10 mouse cellular contexts compared by ENCODE assay signal in genomic region chr7:80200588-80200945, GRCm38 (mm10). TPM values are rescaled to one million over a fixed set of nuclear protein-coding genes. Genes with fewer than 3 reads are reported as not detected.
DNase-seq lines count a peak whose midpoint lies in the region; ATAC-seq and TF ChIP-seq lines count a peak whose summit lies in the region.
"Had no signal": no experiment of that assay in that cellular context is flagged by ENCODE, and none has a peak within 500 bp of the region (broad histone marks: within the 10 kb centered on the region; RNA-seq: fewer than 3 reads in every experiment).

No protein-coding gene starts in this region.

- no peak overlapping the region for H3K27ac ChIP-seq in hindbrain, embryonic 13.5 days
- no peak overlapping the region for H3K27ac ChIP-seq in hindbrain, embryonic 10.5 days
- no peak overlapping the region for H3K27ac ChIP-seq in intestine, postnatal 0 days (ENCODE audit: low read depth, low read length)
- no peak overlapping the region for H3K27ac ChIP-seq in midbrain, embryonic 15.5 days

- H3K36me3 ChIP-seq in hindbrain, embryonic 13.5 days, result no peaks in the 10 kb centered on the region
- peaks cover 24% of the 10 kb centered on the region for H3K36me3 ChIP-seq in hindbrain, embryonic 10.5 days
- peaks cover 56% of the 10 kb centered on the region for H3K36me3 ChIP-seq in G1E (replicated peaks)
- peaks cover 17% of the 10 kb centered on the region; the same call in 1 of the 2 replicates for H3K36me3 ChIP-seq in intestine, postnatal 0 days (ENCODE audit: control insufficient read depth, insufficient read depth)
- no peaks in the 10 kb centered on the region for H3K36me3 ChIP-seq in midbrain, embryonic 15.5 days (replicated peaks)

- DNase-seq in hindbrain, embryonic 10.5 days (ENCODE audit: low spot score), result no peak
- DNase-seq in G1E (ENCODE audit: low spot score), result no peak
- DNase-seq in gastrocnemius, postnatal 36 days, result no peak
- no peak for DNase-seq in spleen, adult 12 weeks (ENCODE audit: low spot score)
- DNase-seq in left cerebral cortex, postnatal 10 days (ENCODE audit: extremely low spot score in 1 of 2, low spot score in 2 of 2), result no peak
- DNase-seq: heart, postnatal 10 days; lung, adult 2 months had no signal

- WGBS in hindbrain, embryonic 13.5 days, result 85% methylated on average over 6 of the region's 6 CpGs
- 87% methylated on average over 6 of the region's 6 CpGs for WGBS in hindbrain, embryonic 10.5 days
- 84% methylated on average over 6 of the region's 6 CpGs for WGBS in intestine, postnatal 0 days
- 92% methylated on average over 6 of the region's 6 CpGs for WGBS in midbrain, embryonic 15.5 days

- ATAC-seq in hindbrain, embryonic 13.5 days (ENCODE audit: low FRiP score), result no peak
- ATAC-seq in G1E (ENCODE audit: extremely low read depth, insufficient number of reproducible peaks, low FRiP score, poor library complexity, severe bottlenecking), result no peak
- no peak for ATAC-seq in intestine, postnatal 0 days
- ATAC-seq in midbrain, embryonic 15.5 days (replicated peaks), result no peak

- no peak overlapping the region for H3K4me3 ChIP-seq in hindbrain, embryonic 13.5 days
- H3K4me3 ChIP-seq in hindbrain, embryonic 10.5 days, result no peak overlapping the region
- H3K4me3 ChIP-seq in G1E (ENCODE audit: low read depth, low read length), result peak overlapping the region; percentile 91; the same call in 1 of the 2 replicates
- no peak overlapping the region for H3K4me3 ChIP-seq in intestine, postnatal 0 days (ENCODE audit: low read depth, low read length)
- H3K4me3 ChIP-seq in midbrain, embryonic 15.5 days, result no peak overlapping the region

- H3K4me2 ChIP-seq in hindbrain, embryonic 13.5 days, result peak overlapping the region; percentile 75
- H3K4me2 ChIP-seq in intestine, postnatal 0 days (replicated peaks; ENCODE audit: low read depth), result peak overlapping the region; percentile 74; the same call in 1 of the 2 replicates
- H3K4me2 ChIP-seq in midbrain, embryonic 15.5 days, result peak overlapping the region; percentile 76; the same call in 1 of the 2 replicates

- no peaks in the 10 kb centered on the region for H3K9me3 ChIP-seq in hindbrain, embryonic 13.5 days
- no peaks in the 10 kb centered on the region for H3K9me3 ChIP-seq in hindbrain, embryonic 10.5 days
- no peaks in the 10 kb centered on the region for H3K9me3 ChIP-seq in G1E (replicated peaks)
- H3K9me3 ChIP-seq in intestine, postnatal 0 days (ENCODE audit: control insufficient read depth), result no peaks in the 10 kb centered on the region
- no peaks in the 10 kb centered on the region for H3K9me3 ChIP-seq in midbrain, embryonic 15.5 days

- H3K27me3 ChIP-seq in hindbrain, embryonic 13.5 days, result no peaks in the 10 kb centered on the region
- H3K27me3 ChIP-seq in hindbrain, embryonic 10.5 days (ENCODE audit: insufficient read depth, poor library complexity, severe bottlenecking), result no peaks in the 10 kb centered on the region
- no peaks in the 10 kb centered on the region for H3K27me3 ChIP-seq in G1E (ENCODE audit: insufficient read depth, low read length)
- H3K27me3 ChIP-seq in intestine, postnatal 0 days (replicated peaks; ENCODE audit: control insufficient read depth, insufficient read depth, low read length), result no peaks in the 10 kb centered on the region
- no peaks in the 10 kb centered on the region for H3K27me3 ChIP-seq in midbrain, embryonic 15.5 days (replicated peaks)

- intact Hi-C loops in gastrocnemius, postnatal 36 days (cut with DNase I), result no loop called here
- intact Hi-C loops in left cerebral cortex, postnatal 10 days (cut with DNase I), result no loop called here

- TF ChIP-seq CTCF in G1E (IDR thresholded peaks at IDR 0.05; ENCODE audit: low read depth, low read length), result no peak
- TF ChIP-seq CTCF in intestine, postnatal 0 days (IDR thresholded peaks at IDR 0.05; ENCODE audit: low read depth), result peak; percentile 30

- H3K9ac ChIP-seq in hindbrain, embryonic 13.5 days, result no peak overlapping the region
- no peak overlapping the region for H3K9ac ChIP-seq in intestine, postnatal 0 days (ENCODE audit: low read depth, low read length)
- H3K9ac ChIP-seq in midbrain, embryonic 15.5 days, result no peak overlapping the region

- peaks cover 77% of the 10 kb centered on the region for H3K4me1 ChIP-seq in hindbrain, embryonic 13.5 days (replicated peaks)
- H3K4me1 ChIP-seq in hindbrain, embryonic 10.5 days (replicated peaks), result peaks cover 85% of the 10 kb centered on the region
- peaks cover 87% of the 10 kb centered on the region for H3K4me1 ChIP-seq in G1E (ENCODE audit: insufficient read depth, low read depth, low read length)
- peaks cover 12% of the 10 kb centered on the region; the same call in 1 of the 2 replicates for H3K4me1 ChIP-seq in intestine, postnatal 0 days (replicated peaks; ENCODE audit: control insufficient read depth, insufficient read depth, low read length)
- H3K4me1 ChIP-seq in midbrain, embryonic 15.5 days, result peaks cover 72% of the 10 kb centered on the region

RNA-seq across cellular contexts. Expression of gene Sema4b, which starts 13.9 kb away (rescaled TPM):
- polyA plus RNA-seq in hindbrain, embryonic 13.5 days (2015; fragmentation: Nextera tagmentation; extraction: Ambion mirVana), result 23.9 and 26.5 TPM in 2 replicates
- 14.0 and 17.5 TPM in 2 replicates for polyA plus RNA-seq in hindbrain, embryonic 10.5 days (2016; fragmentation: Nextera tagmentation; extraction: Ambion mirVana)
- total RNA-seq in G1E (2014; fragmentation: Nextera tagmentation), result 35.6 and 69.0 TPM in 2 replicates
- total RNA-seq in G1E (2017), result 21.7 and 23.9 TPM in 2 replicates
- polyA plus RNA-seq in G1E (2012), result 19.0 and 26.5 TPM in 2 replicates
- polyA plus RNA-seq in intestine, postnatal 0 days (2015; fragmentation: Nextera tagmentation; extraction: Ambion mirVana), result 23.1 and 25.1 TPM in 2 replicates
- polyA plus RNA-seq in midbrain, embryonic 15.5 days (2015; fragmentation: Nextera tagmentation; extraction: Ambion mirVana), result 26.9 and 27.0 TPM in 2 replicates
- total RNA-seq in gastrocnemius, postnatal 36 days (2021), result 1 to 10 TPM; 1.6 TPM
- 10 to 100 TPM; 23.5 to 23.7 TPM for total RNA-seq in left cerebral cortex, postnatal 10 days (2021)

RNA-seq across cellular contexts. Expression of gene Cib1, which starts 32.0 kb away (rescaled TPM):
- 35.0 and 38.1 TPM in 2 replicates for polyA plus RNA-seq in hindbrain, embryonic 13.5 days (2015; fragmentation: Nextera tagmentation; extraction: Ambion mirVana)
- polyA plus RNA-seq in hindbrain, embryonic 10.5 days (2016; fragmentation: Nextera tagmentation; extraction: Ambion mirVana), result 74.8 and 79.6 TPM in 2 replicates
- total RNA-seq in G1E (2014; fragmentation: Nextera tagmentation) (35.2 and 44.2 TPM in 2 replicates), G1E (2017) (82.9 and 124 TPM in 2 replicates)
- polyA plus RNA-seq in G1E (2012), result 43.6 and 49.6 TPM in 2 replicates
- 526 and 531 TPM in 2 replicates for polyA plus RNA-seq in intestine, postnatal 0 days (2015; fragmentation: Nextera tagmentation; extraction: Ambion mirVana)
- polyA plus RNA-seq in midbrain, embryonic 15.5 days (2015; fragmentation: Nextera tagmentation; extraction: Ambion mirVana), result 28.5 and 29.7 TPM in 2 replicates
- total RNA-seq in gastrocnemius, postnatal 36 days (2021), result 1 to 10 TPM; 4.9 to 8.2 TPM
- 10 to 100 TPM; 19.4 to 21.2 TPM for total RNA-seq in left cerebral cortex, postnatal 10 days (2021)

RNA-seq across cellular contexts. Expression of gene Gdpgp1, which starts 32.1 kb away (rescaled TPM):
- 4.1 and 5.3 TPM in 2 replicates for polyA plus RNA-seq in hindbrain, embryonic 13.5 days (2015; fragmentation: Nextera tagmentation; extraction: Ambion mirVana)
- polyA plus RNA-seq in hindbrain, embryonic 10.5 days (2016; fragmentation: Nextera tagmentation; extraction: Ambion mirVana), result 6.2 and 6.5 TPM in 2 replicates
- total RNA-seq in G1E (2014; fragmentation: Nextera tagmentation) (10.2 and 14.1 TPM in 2 replicates), G1E (2017) (5.9 and 6.2 TPM in 2 replicates)
- 3.7 and 3.8 TPM in 2 replicates for polyA plus RNA-seq in G1E (2012)
- 6.5 and 7.4 TPM in 2 replicates for polyA plus RNA-seq in intestine, postnatal 0 days (2015; fragmentation: Nextera tagmentation; extraction: Ambion mirVana)
- polyA plus RNA-seq in midbrain, embryonic 15.5 days (2015; fragmentation: Nextera tagmentation; extraction: Ambion mirVana), result 4.5 and 5.3 TPM in 2 replicates
- total RNA-seq in gastrocnemius, postnatal 36 days (2021), result under 1 TPM; 0.69 to 0.79 TPM
- total RNA-seq in left cerebral cortex, postnatal 10 days (2021), result 1 to 10 TPM; 6.0 to 7.0 TPM

RNA-seq across cellular contexts. Expression of gene Ttll13, which starts 45.6 kb away (rescaled TPM):
- polyA plus RNA-seq in hindbrain, embryonic 13.5 days (2015; fragmentation: Nextera tagmentation; extraction: Ambion mirVana), result 1.7 and 2.1 TPM in 2 replicates
- 0.70 and 0.98 TPM in 2 replicates for polyA plus RNA-seq in hindbrain, embryonic 10.5 days (2016; fragmentation: Nextera tagmentation; extraction: Ambion mirVana)
- 1.5 and 3.7 TPM in 2 replicates for total RNA-seq in G1E (2014; fragmentation: Nextera tagmentation)
- 0.35 and 3.3 TPM in 2 replicates for total RNA-seq in G1E (2017)
- 0.13 and 0.26 TPM in 2 replicates for polyA plus RNA-seq in G1E (2012)
- 0.77 and 1.3 TPM in 2 replicates for polyA plus RNA-seq in intestine, postnatal 0 days (2015; fragmentation: Nextera tagmentation; extraction: Ambion mirVana)
- 2.1 and 2.9 TPM in 2 replicates for polyA plus RNA-seq in midbrain, embryonic 15.5 days (2015; fragmentation: Nextera tagmentation; extraction: Ambion mirVana)
- total RNA-seq in gastrocnemius, postnatal 36 days (2021), result under 1 TPM; 0.17 to 0.33 TPM
- 1 to 10 TPM; 1.3 to 2.2 TPM for total RNA-seq in left cerebral cortex, postnatal 10 days (2021)
